Mouse (Mus musculus) liver, adult (tissue): Measurements from ENCODE around the gene Clec18a.

ENCODE experiments used
- GATA4 ChIP-seq: IDR thresholded peaks from 2 replicates; pipeline ENCODE4 v1.6.1; 2014; ENCODE audit warnings: mild to moderate bottlenecking, low read length; ENCODE audit not compliant: insufficient replicate concordance

The Clec18a gene

DNA sequence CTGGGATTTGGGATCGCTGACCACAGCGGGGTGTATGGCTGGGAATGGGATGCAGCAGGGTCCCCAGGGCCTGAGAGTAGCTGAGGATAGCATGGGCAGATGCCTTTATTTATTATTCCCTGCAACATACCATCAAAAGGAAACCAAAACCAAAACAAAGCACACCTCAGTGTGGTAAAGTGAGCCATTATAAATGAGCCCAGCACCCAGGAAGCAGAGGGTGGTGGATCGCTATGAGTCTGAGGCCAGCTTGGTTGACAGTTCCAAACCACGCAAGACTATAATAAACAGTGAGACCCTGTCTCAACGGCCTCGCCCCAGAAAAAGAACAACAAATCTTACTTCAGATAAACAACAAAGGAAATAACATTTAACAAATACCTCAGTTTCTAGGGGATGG, 62.2 kb downstream of the Clec18a start:
- no peak for TF ChIP-seq GATA4

DNA sequence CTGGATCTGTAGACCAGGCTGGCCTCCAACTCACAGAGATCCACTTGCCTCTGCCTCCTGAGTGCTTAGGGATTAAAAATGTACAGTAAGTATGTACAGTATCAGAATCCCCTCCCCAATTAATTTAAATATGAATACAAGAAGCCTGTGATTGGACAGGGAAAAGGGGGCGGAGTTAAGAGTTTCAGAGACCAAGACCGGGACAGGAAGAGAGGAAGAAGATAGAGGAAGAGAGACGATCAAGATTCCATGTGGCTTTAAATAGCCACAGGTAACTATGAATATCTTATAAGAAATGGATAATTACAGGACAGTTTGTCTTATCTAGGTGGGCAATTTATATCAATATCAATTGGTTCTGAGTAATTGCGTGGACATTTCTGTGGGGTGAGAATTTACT, 62.6 kb downstream of the Clec18a start:
- TF ChIP-seq GATA4: no peak

DNA sequence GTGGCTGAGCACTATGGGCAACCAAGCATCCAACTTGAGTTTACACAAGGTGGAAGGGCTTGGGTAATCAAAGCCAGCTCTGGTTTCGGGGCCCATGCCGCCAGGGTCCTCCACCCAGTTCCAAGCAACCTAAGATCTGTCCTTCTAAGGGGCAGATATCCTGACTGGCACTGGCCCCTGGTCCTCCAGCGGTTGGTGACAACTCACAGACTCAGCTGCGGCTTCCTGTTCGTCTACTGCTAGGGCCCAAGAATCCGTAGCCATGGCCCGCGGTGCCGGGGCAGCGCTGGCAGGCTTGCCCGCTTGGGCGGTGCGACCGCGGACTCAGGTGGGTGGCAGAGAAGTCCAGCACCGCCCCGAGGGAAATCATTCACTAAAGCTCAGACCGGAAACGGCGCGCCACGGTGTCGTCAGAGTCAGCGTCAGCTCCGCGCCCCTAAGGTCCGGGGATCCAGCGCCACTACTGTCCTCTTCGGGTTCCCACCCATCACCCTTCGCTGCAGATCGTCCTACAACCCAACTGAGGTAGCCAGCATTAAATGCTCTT, 64.8 kb downstream of the Clec18a start:
- no peak for TF ChIP-seq GATA4
